Mouse (Mus musculus) c-Kit-positive CD71-positive TER-119-negative erythroid progenitor cells, embryonic 14.5 days (primary cell): ENCODE data around the gene Htt.

Experiments
- DNase-seq: peaks from one replicate; pipeline ENCODE4 v3.0.0-alpha.2; 2013; ENCODE audit warnings: low read depth

Gene Htt

DNA sequence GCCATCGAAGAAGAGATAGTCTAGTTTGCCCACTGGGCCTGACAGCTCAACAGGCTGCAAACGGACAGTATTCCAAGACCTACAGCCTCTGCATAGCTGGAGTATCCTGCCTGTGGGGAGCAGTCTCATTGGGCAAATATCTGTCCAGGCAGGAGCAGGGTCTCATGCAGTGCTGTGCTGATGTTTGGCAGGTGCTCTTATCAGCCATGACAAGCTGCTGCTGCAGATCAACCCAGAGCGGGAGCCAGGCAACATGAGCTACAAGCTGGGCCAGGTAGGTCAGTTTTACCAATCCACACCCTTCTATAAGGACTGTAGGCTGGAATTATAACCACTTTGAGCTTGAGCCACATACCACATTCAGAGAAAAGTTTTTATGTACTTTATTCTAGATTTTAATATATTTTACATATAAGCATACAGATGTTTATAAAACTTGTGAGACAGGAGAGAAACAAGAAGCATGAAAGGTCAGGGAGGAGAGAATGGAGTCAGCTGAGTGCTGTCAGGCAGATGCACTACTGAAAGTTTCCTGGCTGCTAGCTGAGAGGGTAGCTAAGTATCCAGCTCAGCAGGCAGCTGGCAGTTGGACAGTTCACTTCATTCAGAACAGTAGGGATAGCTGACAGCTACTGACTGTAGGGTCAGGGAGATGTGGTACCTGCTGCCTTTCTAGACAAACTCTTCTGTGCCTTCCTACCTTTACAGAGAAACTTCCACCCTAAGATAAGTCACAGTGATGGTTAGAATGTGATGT, 135.3 kb downstream of the Htt start:
- peak; percentile 51 for DNase-seq

- no peak for DNase-seq
Observed at GRCm38 (mm10) chr5:34899787-34900469, 138.4 kb downstream of the Htt start.

DNA sequence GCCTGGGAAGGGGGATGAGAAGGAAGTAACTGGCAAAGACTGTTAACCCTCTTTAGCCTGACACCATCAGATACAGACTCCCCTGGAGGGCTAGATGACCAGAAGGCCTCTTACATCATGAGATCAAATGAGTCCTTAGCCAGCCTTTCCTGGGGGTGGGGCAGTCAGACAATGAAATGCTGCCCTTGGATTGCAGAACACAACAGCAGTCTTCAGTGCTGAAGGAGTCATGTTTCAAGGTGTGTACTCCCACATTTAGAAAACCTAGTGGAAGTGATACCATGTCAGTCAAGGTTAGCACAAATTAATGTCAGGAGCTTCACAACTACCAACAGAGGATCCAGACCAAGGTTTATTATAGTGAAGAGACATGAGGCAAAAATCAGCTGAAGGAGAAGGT, 140.8 kb downstream of the Htt start:
- DNase-seq: no peak

- DNase-seq: no peak
Observed at GRCm38 (mm10) chr5:34902811-34903385, 141.4 kb downstream of the Htt start.

DNA sequence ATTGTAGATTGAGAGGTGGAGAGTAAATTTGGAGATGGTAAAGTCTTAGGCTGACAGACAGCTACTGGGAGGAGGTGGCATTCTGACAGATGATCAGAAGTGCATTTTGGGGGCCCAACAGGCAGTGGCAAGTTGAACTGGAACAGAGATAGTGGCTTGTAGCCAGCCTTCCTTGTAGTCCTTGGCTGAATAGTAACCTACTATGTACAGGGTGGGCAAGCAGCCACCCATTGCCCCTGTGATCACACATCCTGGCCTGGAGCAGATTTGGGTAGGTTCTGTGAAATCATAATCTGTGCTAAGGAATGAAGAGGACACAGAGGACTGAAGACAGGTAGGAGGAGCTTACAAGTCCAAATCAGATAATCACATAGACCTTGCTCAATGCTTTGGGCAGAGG, 142.9 kb downstream of the Htt start:
- no peak for DNase-seq

DNA sequence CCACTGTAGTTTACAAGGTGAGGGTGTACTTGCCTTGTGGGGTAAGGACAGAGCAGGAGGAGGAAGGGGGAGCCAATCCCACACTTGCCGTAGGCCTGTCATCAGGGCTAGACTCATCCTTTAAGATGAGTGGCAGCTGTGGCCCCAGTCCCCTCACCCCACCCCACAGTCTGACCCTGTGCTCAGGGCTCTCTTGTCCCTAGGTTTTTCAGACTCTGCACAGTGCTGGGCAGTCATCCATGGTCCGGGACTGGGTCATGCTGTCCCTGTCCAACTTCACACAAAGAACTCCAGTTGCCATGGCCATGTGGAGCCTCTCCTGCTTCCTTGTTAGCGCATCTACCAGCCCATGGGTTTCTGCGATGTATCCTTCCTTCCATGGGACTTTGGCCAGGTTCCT, 145.7 kb downstream of the Htt start:
- DNase-seq: no peak

- no peak for DNase-seq
Observed at GRCm38 (mm10) chr5:34907910-34908725, 146.6 kb downstream of the Htt start, which contains the start of gene Msantd1. Msantd1 (plus strand) TSS chr5:34908012.

GRCm38 (mm10) chr5:34908726-34909633, 147.4 kb downstream of the Htt start:
- DNase-seq: no peak

DNA sequence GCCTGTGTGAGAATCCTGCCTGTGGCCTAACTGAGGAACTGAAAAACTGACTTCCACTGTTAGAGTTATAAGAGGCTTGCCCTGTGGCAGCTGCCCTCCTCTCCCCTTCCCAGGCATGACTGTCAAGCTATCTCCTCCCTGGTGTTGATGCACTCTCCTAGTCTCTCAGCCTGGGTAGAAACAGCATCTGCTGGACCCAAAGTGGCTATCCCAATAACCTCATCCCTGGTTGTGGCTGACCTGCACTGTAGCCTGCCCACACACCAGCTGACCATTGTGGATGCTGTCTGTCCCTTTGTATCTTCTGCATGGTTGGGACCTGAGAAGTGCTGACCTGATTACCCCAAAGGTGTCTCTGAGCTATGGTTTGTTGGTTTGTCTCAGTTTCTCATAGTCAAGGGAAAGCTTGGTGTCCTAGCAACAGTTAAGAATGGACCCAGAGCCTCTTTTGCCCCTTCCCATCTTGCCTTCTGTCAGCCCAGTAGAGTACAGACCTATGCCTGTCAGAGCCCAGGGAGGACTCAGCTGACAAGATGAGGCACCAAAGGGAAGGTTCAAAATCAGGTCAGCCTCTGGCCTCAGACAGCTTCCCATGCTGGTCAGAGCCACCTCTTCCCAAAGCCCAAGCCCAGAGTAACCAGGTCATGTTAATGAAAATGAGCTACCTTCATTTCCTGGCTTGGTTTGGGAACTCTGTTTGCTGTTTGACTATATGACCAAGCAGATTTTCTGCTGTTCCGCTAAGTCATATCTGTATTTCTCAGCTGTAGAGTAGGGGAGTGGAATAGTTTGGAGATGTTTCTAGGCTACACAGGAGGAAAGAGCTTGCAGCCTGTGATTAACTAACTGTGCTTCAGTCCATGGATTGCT, 148.3 kb downstream of the Htt start:
- no peak for DNase-seq

DNA sequence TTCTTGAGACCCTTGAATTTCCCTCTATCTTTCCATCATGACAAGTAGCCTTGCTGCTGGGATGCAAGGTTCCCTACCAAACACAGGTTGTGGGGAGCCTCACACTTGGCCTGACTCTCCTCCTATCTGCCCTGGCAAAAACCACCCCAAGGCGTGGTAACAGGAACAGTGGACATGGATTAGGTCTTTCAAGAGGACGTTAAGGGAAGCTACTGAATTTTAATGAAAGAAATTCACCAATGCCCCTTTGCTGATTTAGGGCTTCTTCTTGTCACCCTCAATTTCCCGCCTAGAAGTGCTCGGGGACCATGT, 148.9 kb downstream of the Htt start:
- no peak for DNase-seq

DNA sequence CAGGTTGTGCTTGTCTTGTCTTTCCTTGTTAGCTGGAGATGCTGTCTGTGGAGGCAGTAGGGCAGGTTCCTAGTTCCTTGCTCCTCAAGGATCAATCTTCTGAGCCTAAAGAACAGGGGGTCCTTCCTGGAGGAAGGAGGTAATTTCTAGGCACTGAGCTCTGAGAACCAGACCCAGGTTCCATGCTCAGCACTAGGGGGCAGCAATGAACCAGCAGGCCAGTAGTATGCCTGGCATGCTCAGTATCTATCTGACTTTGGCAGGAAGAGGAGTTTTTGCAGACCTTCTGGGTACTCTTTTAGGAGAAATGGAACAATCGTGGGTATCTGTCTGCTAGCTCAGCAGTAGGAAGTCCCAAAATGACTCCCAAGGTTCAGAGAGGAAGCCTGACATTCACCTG, 154.3 kb downstream of the Htt start:
- DNase-seq: peak; percentile 59

DNA sequence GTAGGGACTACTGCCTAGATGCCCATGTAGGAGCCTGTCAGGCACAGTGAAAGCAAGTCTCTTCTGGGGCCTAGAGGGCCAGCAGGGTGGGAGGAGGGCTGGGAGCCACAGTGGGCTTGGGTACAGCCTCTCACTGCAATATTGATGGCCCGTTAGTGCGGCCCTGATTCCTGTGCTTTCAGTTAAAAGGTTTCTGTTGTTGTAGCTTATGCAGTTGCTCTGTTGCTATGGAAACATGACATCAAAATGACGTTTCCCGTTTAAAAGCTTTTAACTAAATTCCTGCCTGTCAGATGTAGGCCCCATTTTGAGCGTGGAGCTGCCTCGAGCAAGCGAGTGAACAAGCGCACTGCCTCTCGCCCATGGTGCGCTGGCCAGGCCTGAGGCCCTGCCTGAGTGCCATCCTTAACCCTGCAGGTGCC, 155.7 kb downstream of the Htt start:
- DNase-seq: no peak

DNA sequence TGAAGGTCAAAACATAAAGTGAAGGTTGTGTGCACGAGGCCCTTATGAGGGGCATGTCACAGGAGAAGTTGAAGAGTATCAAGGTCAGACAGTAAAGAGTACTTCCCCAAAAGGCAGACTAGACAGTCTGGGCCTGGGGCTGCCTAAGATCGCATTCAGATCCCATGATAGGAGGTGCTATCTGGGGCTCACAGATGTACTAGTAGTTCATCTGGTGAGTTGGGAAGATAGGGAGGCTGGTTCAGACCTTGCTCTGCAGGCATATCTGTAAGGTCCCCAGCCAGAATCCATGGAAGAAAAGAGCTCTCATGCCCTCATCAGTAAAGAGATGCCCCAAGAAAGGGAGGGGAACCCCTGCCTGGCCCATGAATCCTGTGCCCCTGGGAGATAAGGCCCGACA, 157.2 kb downstream of the Htt start:
- DNase-seq: no peak

- DNase-seq: no peak
Observed at GRCm38 (mm10) chr5:34922531-34922930, 161.0 kb downstream of the Htt start.

DNA sequence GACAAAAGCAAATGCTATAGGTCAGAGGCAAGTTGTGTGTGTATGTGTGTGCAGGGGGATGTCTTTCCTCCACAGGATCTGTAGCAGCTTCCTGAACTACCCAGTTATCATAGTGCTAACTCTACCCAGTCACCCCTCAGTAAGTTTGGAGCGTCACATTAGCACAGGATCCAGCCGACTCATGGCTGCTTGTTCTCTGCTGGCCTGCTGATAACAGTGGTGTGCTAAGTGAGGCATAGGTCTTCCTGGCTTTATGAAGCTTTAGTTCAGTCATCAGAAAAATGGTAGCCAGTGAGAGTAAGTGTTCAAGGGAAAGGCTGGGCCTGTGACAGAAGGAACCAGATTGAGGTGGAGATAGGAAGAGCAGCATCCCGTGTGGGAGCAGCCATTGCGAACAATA, 162.4 kb downstream of the Htt start:
- DNase-seq: no peak

- DNase-seq: no peak
Observed at GRCm38 (mm10) chr5:34924519-34924918, 163.0 kb downstream of the Htt start.

GRCm38 (mm10) chr5:34927648-34928047, 166.1 kb downstream of the Htt start:
- DNase-seq: no peak

- peak; percentile 72 for DNase-seq
Observed at GRCm38 (mm10) chr5:34930151-34930975, 168.8 kb downstream of the Htt start.

- DNase-seq: no peak
Observed at GRCm38 (mm10) chr5:34931091-34931490, 169.6 kb downstream of the Htt start.
